Mouse (Mus musculus): ENCODE results near the gene Cutc. TPM values are rescaled to one million over a fixed set of nuclear protein-coding genes. Genes with fewer than 3 reads are reported as not detected.
A peak's percentile ranks its signal among the peaks of the same experiment; 100 is the strongest.

Gene Cutc
- polyA plus RNA-seq, 1 experiment from 2014 or later, result 7.3 TPM

GRCm38 (mm10) chr19:43723501-43723900 lies 29.3 kb upstream of the Cutc start:
- Histone ChIP-seq H3K9ac (ENCODE audit: low read depth, low read length) (no peak overlapping the region), H3K4me1 (ENCODE audit: control insufficient read depth, insufficient read depth, low read depth, low read length) (no peaks in the 10 kb centered on the region), H3K27ac (ENCODE audit: low read depth, low read length) (no peak overlapping the region), H3K4me3 (ENCODE audit: low read length) (no peak overlapping the region), H3K4me2 (ENCODE audit: low read length) (no peak overlapping the region), H3K36me3 (ENCODE audit: control insufficient read depth, insufficient read depth, low read length) (peaks cover 25% of the 10 kb centered on the region), H3K9me3 (ENCODE audit: control insufficient read depth, low read length) (no peaks in the 10 kb centered on the region), H3K27me3 (replicated peaks; ENCODE audit: control insufficient read depth, insufficient read depth, low read length) (no peaks in the 10 kb centered on the region)
- no peak for ATAC-seq
- WGBS, result 84% methylated on average over 10 of the region's 10 CpGs

- Histone ChIP-seq H3K27ac (ENCODE audit: low read depth, low read length) (no peak overlapping the region), H3K27me3 (replicated peaks; ENCODE audit: control insufficient read depth, insufficient read depth, low read length) (no peaks in the 10 kb centered on the region), H3K9me3 (ENCODE audit: control insufficient read depth, low read length) (no peaks in the 10 kb centered on the region), H3K4me2 (ENCODE audit: low read length) (no peak overlapping the region), H3K4me1 (ENCODE audit: control insufficient read depth, insufficient read depth, low read depth, low read length) (no peaks in the 10 kb centered on the region), H3K4me3 (ENCODE audit: low read length) (no peak overlapping the region), H3K36me3 (ENCODE audit: control insufficient read depth, insufficient read depth, low read length) (peaks cover 24% of the 10 kb centered on the region), H3K9ac (ENCODE audit: low read depth, low read length) (no peak overlapping the region)
- WGBS, result 91% methylated on average over 20 of the region's 20 CpGs
- no peak for ATAC-seq
These were observed 28.6 kb upstream of the Cutc start for GRCm38 (mm10) chr19:43724194-43724593.

GRCm38 (mm10) chr19:43724821-43725220 lies 28.0 kb upstream of the Cutc start:
- no peak overlapping the region for H3K4me2 ChIP-seq (ENCODE audit: low read length)
- H3K4me1 ChIP-seq (ENCODE audit: control insufficient read depth, insufficient read depth, low read depth, low read length), result no peaks in the 10 kb centered on the region
- 85% methylated on average over 7 of the region's 7 CpGs for WGBS
- H3K9ac ChIP-seq (ENCODE audit: low read depth, low read length), result no peak overlapping the region
- no peak for ATAC-seq
- H3K36me3 ChIP-seq (ENCODE audit: control insufficient read depth, insufficient read depth, low read length), result peaks cover 27% of the 10 kb centered on the region
- no peak overlapping the region for H3K27ac ChIP-seq (ENCODE audit: low read depth, low read length)
- no peaks in the 10 kb centered on the region for H3K9me3 ChIP-seq (ENCODE audit: control insufficient read depth, low read length)
- no peak overlapping the region for H3K4me3 ChIP-seq (ENCODE audit: low read length)
- no peaks in the 10 kb centered on the region for H3K27me3 ChIP-seq (replicated peaks; ENCODE audit: control insufficient read depth, insufficient read depth, low read length)

DNA sequence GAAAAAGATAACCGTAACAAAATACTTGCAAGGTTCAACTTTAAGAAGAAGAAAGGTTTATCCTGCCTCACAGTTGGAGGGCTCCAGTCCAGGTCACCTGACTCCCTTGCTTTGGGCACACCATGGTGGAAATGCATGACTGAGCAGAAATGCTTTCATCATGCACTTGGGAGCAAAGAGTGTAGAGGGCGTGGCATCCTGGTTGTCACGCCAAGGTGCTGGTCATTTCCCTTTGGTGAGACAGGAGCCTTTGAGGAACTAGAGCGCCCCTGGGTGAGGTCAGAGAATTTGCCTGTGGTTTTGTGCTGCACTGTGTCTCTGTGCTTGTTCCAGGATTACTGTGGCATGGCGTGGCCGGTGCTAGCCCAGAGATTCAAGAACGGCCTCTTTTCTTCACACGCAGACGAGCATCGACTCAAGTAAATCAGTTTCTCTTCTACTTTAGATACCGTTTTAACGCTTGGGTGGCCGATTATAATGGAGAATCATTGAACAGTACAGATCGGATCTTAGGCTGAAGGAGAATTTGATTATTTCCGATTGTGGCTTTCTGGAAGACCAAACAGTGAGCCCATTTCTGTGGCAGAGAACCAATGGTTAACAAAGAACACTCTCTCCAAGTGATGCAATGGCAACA lies 26.2 kb upstream of the Cutc start:
- ATAC-seq, result no peak
- Histone ChIP-seq H3K36me3 (ENCODE audit: control insufficient read depth, insufficient read depth, low read length) (peaks cover 27% of the 10 kb centered on the region), H3K4me1 (ENCODE audit: control insufficient read depth, insufficient read depth, low read depth, low read length) (no peaks in the 10 kb centered on the region), H3K9me3 (ENCODE audit: control insufficient read depth, low read length) (no peaks in the 10 kb centered on the region), H3K4me3 (ENCODE audit: low read length) (no peak overlapping the region), H3K27ac (ENCODE audit: low read depth, low read length) (no peak overlapping the region), H3K4me2 (ENCODE audit: low read length) (no peak overlapping the region), H3K27me3 (replicated peaks; ENCODE audit: control insufficient read depth, insufficient read depth, low read length) (no peaks in the 10 kb centered on the region), H3K9ac (ENCODE audit: low read depth, low read length) (no peak overlapping the region)
- WGBS, result 71% methylated on average over 15 of the region's 15 CpGs

GRCm38 (mm10) chr19:43729296-43730036 lies 23.3 kb upstream of the Cutc start:
- H3K27me3 ChIP-seq (replicated peaks; ENCODE audit: control insufficient read depth, insufficient read depth, low read length), result no peaks in the 10 kb centered on the region
- H3K36me3 ChIP-seq (ENCODE audit: control insufficient read depth, insufficient read depth, low read length), result peaks cover 28% of the 10 kb centered on the region
- no peak overlapping the region for H3K27ac ChIP-seq (ENCODE audit: low read depth, low read length)

GRCm38 (mm10) chr19:43730037-43730428 lies 22.8 kb upstream of the Cutc start:
- no peak for ATAC-seq
- peak overlapping the region; percentile 53 for H3K9ac ChIP-seq (ENCODE audit: low read depth, low read length)
- 40% methylated on average over 8 of the region's 8 CpGs for WGBS
- H3K4me1 ChIP-seq (ENCODE audit: control insufficient read depth, insufficient read depth, low read depth, low read length), result no peaks in the 10 kb centered on the region
- H3K27ac ChIP-seq (ENCODE audit: low read depth, low read length), result no peak overlapping the region
- H3K4me2 ChIP-seq (ENCODE audit: low read length), result peak overlapping the region; percentile 45
- no peaks in the 10 kb centered on the region for H3K9me3 ChIP-seq (ENCODE audit: control insufficient read depth, low read length)
- peaks cover 28% of the 10 kb centered on the region for H3K36me3 ChIP-seq (ENCODE audit: control insufficient read depth, insufficient read depth, low read length)
- H3K4me3 ChIP-seq (ENCODE audit: low read length), result peak overlapping the region; percentile 21
- H3K27me3 ChIP-seq (replicated peaks; ENCODE audit: control insufficient read depth, insufficient read depth, low read length), result no peaks in the 10 kb centered on the region

More at GRCm38 (mm10) chr19:43729296-43730036, 23.3 kb upstream of the Cutc start:
- no peak for ATAC-seq
- Histone ChIP-seq H3K9me3 (ENCODE audit: control insufficient read depth, low read length) (no peaks in the 10 kb centered on the region), H3K4me2 (ENCODE audit: low read length) (peak overlapping the region; percentile 45), H3K4me3 (ENCODE audit: low read length) (peak overlapping the region; percentile 21), H3K9ac (ENCODE audit: low read depth, low read length) (peak overlapping the region; percentile 53), H3K4me1 (ENCODE audit: control insufficient read depth, insufficient read depth, low read depth, low read length) (no peaks in the 10 kb centered on the region)
- 46% methylated on average over 22 of the region's 22 CpGs for WGBS

GRCm38 (mm10) chr19:43731157-43731556 lies 21.6 kb upstream of the Cutc start:
- no peak for ATAC-seq

GRCm38 (mm10) chr19:43738409-43738808 lies 14.4 kb upstream of the Cutc start:
- no peaks in the 10 kb centered on the region for H3K9me3 ChIP-seq (ENCODE audit: control insufficient read depth, low read length)
- 97% methylated on average over 10 of the region's 10 CpGs for WGBS
- H3K27me3 ChIP-seq (replicated peaks; ENCODE audit: control insufficient read depth, insufficient read depth, low read length), result no peaks in the 10 kb centered on the region
- no peak for ATAC-seq
- H3K9ac ChIP-seq (ENCODE audit: low read depth, low read length), result no peak overlapping the region
- no peak overlapping the region for H3K4me3 ChIP-seq (ENCODE audit: low read length)
- no peaks in the 10 kb centered on the region for H3K4me1 ChIP-seq (ENCODE audit: control insufficient read depth, insufficient read depth, low read depth, low read length)
- H3K4me2 ChIP-seq (ENCODE audit: low read length), result no peak overlapping the region
- H3K27ac ChIP-seq (ENCODE audit: low read depth, low read length), result no peak overlapping the region
- H3K36me3 ChIP-seq (ENCODE audit: control insufficient read depth, insufficient read depth, low read length), result peaks cover 28% of the 10 kb centered on the region

More at GRCm38 (mm10) chr19:43731157-43731556, 21.6 kb upstream of the Cutc start:
- Histone ChIP-seq H3K4me1 (ENCODE audit: control insufficient read depth, insufficient read depth, low read depth, low read length) (no peaks in the 10 kb centered on the region), H3K27me3 (replicated peaks; ENCODE audit: control insufficient read depth, insufficient read depth, low read length) (no peaks in the 10 kb centered on the region), H3K4me3 (ENCODE audit: low read length) (no peak overlapping the region), H3K36me3 (ENCODE audit: control insufficient read depth, insufficient read depth, low read length) (peaks cover 30% of the 10 kb centered on the region), H3K4me2 (ENCODE audit: low read length) (no peak overlapping the region), H3K9me3 (ENCODE audit: control insufficient read depth, low read length) (no peaks in the 10 kb centered on the region), H3K27ac (ENCODE audit: low read depth, low read length) (no peak overlapping the region), H3K9ac (ENCODE audit: low read depth, low read length) (no peak overlapping the region)
- WGBS, result 65% methylated on average over 7 of the region's 7 CpGs

DNA sequence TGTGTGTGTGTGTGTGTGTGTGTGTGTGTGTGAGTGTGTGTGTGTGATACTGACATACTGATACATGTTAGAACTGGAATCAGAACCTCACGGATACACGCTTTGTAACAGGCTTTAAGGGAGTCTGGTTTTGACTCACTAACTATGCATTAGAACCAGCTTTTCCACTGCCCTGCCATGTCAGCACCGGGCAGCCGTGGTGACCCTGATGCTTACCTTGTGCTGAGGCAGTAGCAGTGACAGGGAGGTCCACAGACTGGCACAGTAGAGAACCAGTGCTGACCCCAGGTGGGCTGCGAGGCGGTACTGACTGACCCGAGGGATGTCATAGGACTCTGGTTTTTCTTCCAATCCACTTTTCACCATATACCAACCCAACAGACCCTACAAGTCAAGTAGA lies 9.4 kb upstream of the Cutc start:
- H3K9me3 ChIP-seq (ENCODE audit: control insufficient read depth, low read length), result no peaks in the 10 kb centered on the region
- no peak overlapping the region for H3K9ac ChIP-seq (ENCODE audit: low read depth, low read length)
- no peak overlapping the region for H3K4me2 ChIP-seq (ENCODE audit: low read length)
- H3K27ac ChIP-seq (ENCODE audit: low read depth, low read length), result no peak overlapping the region
- H3K27me3 ChIP-seq (replicated peaks; ENCODE audit: control insufficient read depth, insufficient read depth, low read length), result no peaks in the 10 kb centered on the region
- 98% methylated on average over 7 of the region's 7 CpGs for WGBS
- H3K4me1 ChIP-seq (ENCODE audit: control insufficient read depth, insufficient read depth, low read depth, low read length), result no peaks in the 10 kb centered on the region
- ATAC-seq, result no peak
- no peak overlapping the region for H3K4me3 ChIP-seq (ENCODE audit: low read length)
- peaks cover 32% of the 10 kb centered on the region for H3K36me3 ChIP-seq (ENCODE audit: control insufficient read depth, insufficient read depth, low read length)
